Mouse (Mus musculus): ENCODE measurements around the gene Lamc2.

DNA sequence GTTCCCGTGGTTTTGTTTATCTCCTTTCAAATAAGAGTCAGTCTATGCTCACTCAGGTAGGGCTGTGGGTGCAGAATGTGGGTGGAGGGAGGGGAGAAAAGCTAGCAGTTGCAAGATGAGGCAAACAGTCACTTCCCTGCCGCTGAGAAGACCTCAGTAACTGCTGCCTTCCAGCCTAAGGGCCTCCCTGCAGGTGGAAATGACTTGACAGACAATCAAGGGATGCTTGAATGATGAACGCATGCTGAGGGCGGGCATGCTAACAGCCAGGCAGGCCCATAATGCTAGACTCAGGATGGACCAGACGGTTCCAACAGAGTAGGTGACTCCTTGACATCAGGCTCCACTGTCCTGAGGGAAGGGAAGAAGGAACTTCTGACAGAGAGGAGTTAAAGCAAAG, 29.4 kb upstream of the Lamc2 start:
- TF ChIP-seq GATA1 (IDR thresholded peaks at IDR 0.05; ENCODE audit: borderline replicate concordance, low read length), result no peak
- TF ChIP-seq FLI1 (IDR thresholded peaks at IDR 0.05; ENCODE audit: low read length), result no peak

Data from megakaryocyte, embryonic 14.5 days (primary cell).